Mouse (Mus musculus) lung, postnatal 0 days (tissue): ENCODE measurements around the gene P2rx4. TPM values are rescaled to one million over a fixed set of nuclear protein-coding genes. Genes with fewer than 3 reads are reported as not detected.
A peak's percentile ranks its signal among the peaks of the same experiment; 100 is the strongest.
"Not testable (repeated sequence)": the region's sequence is repeated elsewhere in the genome, so short reads cannot be mapped to it uniquely, and the experiment has no call there.

ENCODE experiments used
- ATAC-seq: fragments of 200-750 bp; cut with Nextera tagmentation; 2 replicates; pipeline ENCODE4 v1.8.0; 2017; ENCODE audit warnings: moderate library complexity
- DNase-seq: peaks from one replicate; pipeline ENCODE4 v3.0.0-alpha.2; 2016; ENCODE audit warnings: low spot score
- H3K27ac ChIP-seq: fragments of 300-500 bp; sonication (generic); 2 replicates; pipeline ENCODE4 v1.5.1; 2014; ENCODE audit warnings: antibody characterized with exemption, mild to moderate bottlenecking, low read length, mixed read lengths
- H3K27me3 ChIP-seq: fragments of 300-500 bp; sonication (generic); replicated peaks from 2 replicates; pipeline ENCODE4 v1.6.1; 2014; ENCODE audit warnings: low read length, mixed read lengths; ENCODE audit not compliant: insufficient read depth
- H3K36me3 ChIP-seq: fragments of 300-500 bp; sonication (generic); 2 replicates; pipeline ENCODE4 v1.6.1; 2014; ENCODE audit warnings: low read length, mixed read lengths; ENCODE audit not compliant: insufficient read depth
- H3K4me1 ChIP-seq: fragments of 300-500 bp; sonication (generic); 2 replicates; pipeline ENCODE4 v1.6.1; 2014; ENCODE audit warnings: antibody characterized with exemption, low read depth, low read length, mixed read lengths; ENCODE audit not compliant: insufficient read depth
- H3K4me2 ChIP-seq: fragments of 300-500 bp; sonication (generic); replicated peaks from 2 replicates; pipeline ENCODE4 v1.6.1; 2014; ENCODE audit warnings: low read depth, mild to moderate bottlenecking, low read length, moderate library complexity, mixed read lengths
- H3K4me3 ChIP-seq: fragments of 300-500 bp; sonication (generic); 2 replicates; pipeline ENCODE4 v1.5.1; 2014; ENCODE audit warnings: low read depth, low read length
- H3K9ac ChIP-seq: fragments of 300-500 bp; sonication (generic); replicated peaks from 2 replicates; pipeline ENCODE4 v1.6.1; 2014; ENCODE audit warnings: low read depth, mild to moderate bottlenecking
- H3K9me3 ChIP-seq: fragments of 300-500 bp; sonication (generic); 2 replicates; pipeline ENCODE4 v1.6.1; 2016; ENCODE audit warnings: low read length, mixed read lengths
- CTCF ChIP-seq: IDR thresholded peaks from 2 replicates; pipeline ENCODE4 v1.5.1; 2016; ENCODE audit warnings: antibody characterized with exemption, mild to moderate bottlenecking
- EP300 ChIP-seq: IDR thresholded peaks from 2 replicates; pipeline ENCODE4 v1.6.1; 2016; ENCODE audit warnings: antibody characterized with exemption, mild to moderate bottlenecking, control low read depth
- WGBS: fragments of 180-500 bp; shearing (Covaris S2); extraction: QIAGEN DNeasy Blood & Tissue Kit; methylation state at CpG from one replicate; pipeline ENCODE4 v1.1.7; 2014; 5-methylcytosine and 5-hydroxymethylcytosine counted together
- polyA plus RNA-seq: library from polyadenylated mRNA; unstranded; fragments of >200 nt; fragmentation: Nextera tagmentation; extraction: Ambion mirVana; gene quantifications from 2 replicates; pipeline ENCODE4 v1.2.1, GENCODE M21; 2015

P2rx4 gene
- 57.8 and 61.1 TPM in 2 replicates for polyA plus RNA-seq

GRCm38 (mm10) chr5:122707276-122708181 is at the start of gene P2rx4:
Gene P2rx4, plus strand, starts transcription at chr5:122707544.
- WGBS = under 1% methylated on average over 63 of the region's 66 CpGs
- no peaks in the 10 kb centered on the region for H3K36me3 ChIP-seq
- ATAC-seq = peak; percentile 93

GRCm38 (mm10) chr5:122662501-122662900 is 44.8 kb upstream of the P2rx4 start:
- Histone ChIP-seq H3K4me2 (no peak overlapping the region), H3K9me3 (no peaks in the 10 kb centered on the region), H3K4me3 (no peak overlapping the region), H3K36me3 (no peaks in the 10 kb centered on the region), H3K27me3 (no peaks in the 10 kb centered on the region), H3K9ac (no peak overlapping the region), H3K27ac (no peak overlapping the region), H3K4me1 (no peaks in the 10 kb centered on the region)
- WGBS = 90% methylated on average over 6 of the region's 6 CpGs
- TF ChIP-seq EP300 (no peak), CTCF (no peak)
- DNase-seq (no peak), ATAC-seq (no peak)

More at GRCm38 (mm10) chr5:122707276-122708181, at the start of gene P2rx4:
- Histone ChIP-seq H3K4me2 (peak within 1 kb of the TSS; percentile 85), H3K27me3 (no peaks in the 10 kb centered on the region), H3K27ac (peak within 1 kb of the TSS; percentile 78), H3K9me3 (no peaks in the 10 kb centered on the region), H3K9ac (peak within 1 kb of the TSS; percentile 56), H3K4me1 (peaks cover 6% of the 10 kb centered on the region; the same call in 1 of the 2 replicates), H3K4me3 (peak within 1 kb of the TSS; percentile 67)
- TF ChIP-seq CTCF = peak; percentile 34; the same call in 1 of the 2 replicates
- no peak for TF ChIP-seq EP300
- DNase-seq = peak; percentile 87

GRCm38 (mm10) chr5:122665036-122665435 is 42.3 kb upstream of the P2rx4 start:
- DNase-seq = no peak
- no peak overlapping the region for H3K27ac ChIP-seq
- WGBS = 40% methylated on average over 5 of the region's 5 CpGs
- ATAC-seq = no peak
- no peaks in the 10 kb centered on the region for H3K27me3 ChIP-seq
- TF ChIP-seq CTCF (no peak), EP300 (no peak)
- H3K36me3 ChIP-seq = no peaks in the 10 kb centered on the region
- no peak overlapping the region for H3K9ac ChIP-seq
- H3K4me2 ChIP-seq = no peak overlapping the region
- no peaks in the 10 kb centered on the region for H3K9me3 ChIP-seq
- no peaks in the 10 kb centered on the region for H3K4me1 ChIP-seq
- H3K4me3 ChIP-seq = no peak overlapping the region

GRCm38 (mm10) chr5:122668981-122669897 is 38.1 kb upstream of the P2rx4 start:
- Histone ChIP-seq H3K27me3 (no peaks in the 10 kb centered on the region), H3K4me1 (no peaks in the 10 kb centered on the region), H3K4me3 (no peak overlapping the region), H3K9me3 (no peaks in the 10 kb centered on the region), H3K27ac (no peak overlapping the region), H3K9ac (no peak overlapping the region), H3K36me3 (no peaks in the 10 kb centered on the region), H3K4me2 (no peak overlapping the region)
- TF ChIP-seq EP300 (peak; percentile 64), CTCF (no peak)
- DNase-seq (peak; percentile 30), ATAC-seq (peak; percentile 28; the same call in 1 of the 2 replicates)
- 51% methylated on average over 15 of the region's 15 CpGs for WGBS

- peak; percentile 35 for TF ChIP-seq CTCF
- ATAC-seq = not testable (repeated sequence)
- WGBS = 77% methylated on average over 7 of the region's 7 CpGs
Observed at GRCm38 (mm10) chr5:122671641-122672040, 35.7 kb upstream of the P2rx4 start.

GRCm38 (mm10) chr5:122672298-122672697 is 35.0 kb upstream of the P2rx4 start:
- 88% methylated on average over 5 of the region's 5 CpGs for WGBS

More at GRCm38 (mm10) chr5:122671641-122672040, 35.7 kb upstream of the P2rx4 start:
- H3K27ac ChIP-seq, H3K9ac ChIP-seq, H3K4me3 ChIP-seq, H3K9me3 ChIP-seq, H3K4me1 ChIP-seq, H3K27me3 ChIP-seq, H3K36me3 ChIP-seq, DNase-seq, H3K4me2 ChIP-seq: not testable (repeated sequence)

More at GRCm38 (mm10) chr5:122672298-122672697, 35.0 kb upstream of the P2rx4 start:
- no peak overlapping the region for H3K4me3 ChIP-seq
- H3K27ac ChIP-seq = no peak overlapping the region
- no peak overlapping the region for H3K4me2 ChIP-seq
- H3K27me3 ChIP-seq = no peaks in the 10 kb centered on the region
- TF ChIP-seq CTCF (no peak), EP300 (no peak)
- H3K9ac ChIP-seq = no peak overlapping the region
- H3K4me1 ChIP-seq = no peaks in the 10 kb centered on the region
- H3K9me3 ChIP-seq = no peaks in the 10 kb centered on the region
- DNase-seq = no peak
- ATAC-seq = no peak
- H3K36me3 ChIP-seq = no peaks in the 10 kb centered on the region
